Mouse (Mus musculus): Measurements from ENCODE around the gene Wscd2. TPM values are rescaled to one million over a fixed set of nuclear protein-coding genes. Genes with fewer than 3 reads are reported as not detected.
A peak's percentile ranks its signal among the peaks of the same experiment; 100 is the strongest.

The Wscd2 gene
- polyA plus RNA-seq, 1 experiment from 2014 or later, result 4.2 TPM

GRCm38 (mm10) chr5:113509167-113509566 lies 19.0 kb downstream of the Wscd2 start:
- WGBS, result 83% methylated on average over 4 of the region's 4 CpGs
- H3K36me3 ChIP-seq (replicated peaks), result no peaks in the 10 kb centered on the region
- H3K4me3 ChIP-seq, result no peak overlapping the region
- H3K9me3 ChIP-seq, result no peaks in the 10 kb centered on the region
- H3K4me1 ChIP-seq, result peaks cover 50% of the 10 kb centered on the region
- no peak for DNase-seq (ENCODE audit: low spot score)
- peaks cover 3% of the 10 kb centered on the region; the same call in 1 of the 2 replicates for H3K27me3 ChIP-seq (replicated peaks; ENCODE audit: low read depth, poor library complexity, severe bottlenecking)
- H3K27ac ChIP-seq (replicated peaks), result no peak overlapping the region

GRCm38 (mm10) chr5:113513640-113514039 lies 23.5 kb downstream of the Wscd2 start:
- DNase-seq (ENCODE audit: low spot score), result no peak
- Histone ChIP-seq H3K36me3 (replicated peaks) (no peaks in the 10 kb centered on the region), H3K27ac (replicated peaks) (no peak overlapping the region), H3K4me3 (no peak overlapping the region), H3K27me3 (replicated peaks; ENCODE audit: low read depth, poor library complexity, severe bottlenecking) (peaks cover 15% of the 10 kb centered on the region; the same call in 1 of the 2 replicates), H3K9me3 (no peaks in the 10 kb centered on the region), H3K4me1 (peaks cover 45% of the 10 kb centered on the region)
- 84% methylated on average over 8 of the region's 8 CpGs for WGBS

- no peaks in the 10 kb centered on the region for H3K36me3 ChIP-seq (replicated peaks)
- H3K27ac ChIP-seq (replicated peaks), result no peak overlapping the region
- peaks cover 12% of the 10 kb centered on the region; the same call in 1 of the 2 replicates for H3K27me3 ChIP-seq (replicated peaks; ENCODE audit: low read depth, poor library complexity, severe bottlenecking)
- no peak overlapping the region for H3K4me3 ChIP-seq
- DNase-seq (ENCODE audit: low spot score), result no peak
- 87% methylated on average over 6 of the region's 6 CpGs for WGBS
- H3K9me3 ChIP-seq, result no peaks in the 10 kb centered on the region
- peaks cover 45% of the 10 kb centered on the region for H3K4me1 ChIP-seq
Measured at GRCm38 (mm10) chr5:113514062-113514461, 23.9 kb downstream of the Wscd2 start.

- Histone ChIP-seq H3K27ac (replicated peaks) (peak overlapping the region; percentile 48; the same call in 1 of the 2 replicates), H3K4me3 (peak overlapping the region; percentile 40; the same call in 1 of the 2 replicates), H3K27me3 (replicated peaks; ENCODE audit: low read depth, poor library complexity, severe bottlenecking) (0 out of 2 replicates have a peak, but pooled peaks cover 12% of the 10 kb centered on the region), H3K36me3 (replicated peaks) (no peaks in the 10 kb centered on the region), H3K9me3 (no peaks in the 10 kb centered on the region), H3K4me1 (peaks cover 29% of the 10 kb centered on the region)
- WGBS, result 35% methylated on average over 14 of the region's 14 CpGs
- no peak for DNase-seq (ENCODE audit: low spot score)
Measured at GRCm38 (mm10) chr5:113516119-113516872, 26.2 kb downstream of the Wscd2 start.

- no peaks in the 10 kb centered on the region for H3K9me3 ChIP-seq
- peak overlapping the region; percentile 40 for H3K4me3 ChIP-seq
- WGBS, result 21% methylated on average over 14 of the region's 14 CpGs
- peak; percentile 50 for DNase-seq (ENCODE audit: low spot score)
- peak overlapping the region; percentile 30; the same call in 1 of the 2 replicates for H3K27ac ChIP-seq (replicated peaks)
- no peaks in the 10 kb centered on the region for H3K36me3 ChIP-seq (replicated peaks)
- peaks cover 26% of the 10 kb centered on the region for H3K4me1 ChIP-seq
- 0 out of 2 replicates have a peak, but pooled peaks cover 12% of the 10 kb centered on the region for H3K27me3 ChIP-seq (replicated peaks; ENCODE audit: low read depth, poor library complexity, severe bottlenecking)
Measured at GRCm38 (mm10) chr5:113516873-113517336, 26.8 kb downstream of the Wscd2 start.

GRCm38 (mm10) chr5:113517387-113517786 lies 27.3 kb downstream of the Wscd2 start:
- 0 out of 2 replicates have a peak, but pooled peaks cover 12% of the 10 kb centered on the region for H3K27me3 ChIP-seq (replicated peaks; ENCODE audit: low read depth, poor library complexity, severe bottlenecking)
- no peak overlapping the region for H3K4me3 ChIP-seq
- no peaks in the 10 kb centered on the region for H3K36me3 ChIP-seq (replicated peaks)
- 0 out of 2 replicates have a peak overlapping the region, but pooled peaks have one; percentile 30 for H3K27ac ChIP-seq (replicated peaks)
- peaks cover 22% of the 10 kb centered on the region for H3K4me1 ChIP-seq
- DNase-seq (ENCODE audit: low spot score), result no peak
- WGBS, result 72% methylated on average over 4 of the region's 4 CpGs
- no peaks in the 10 kb centered on the region for H3K9me3 ChIP-seq

GRCm38 (mm10) chr5:113521037-113521436 lies 30.9 kb downstream of the Wscd2 start:
- 0 out of 2 replicates have a peak, but pooled peaks cover 8% of the 10 kb centered on the region for H3K27me3 ChIP-seq (replicated peaks; ENCODE audit: low read depth, poor library complexity, severe bottlenecking)
- no peak overlapping the region for H3K27ac ChIP-seq (replicated peaks)
- H3K4me3 ChIP-seq, result no peak overlapping the region
- DNase-seq (ENCODE audit: low spot score), result no peak
- peaks cover 16% of the 10 kb centered on the region for H3K4me1 ChIP-seq
- WGBS, result 86% methylated on average over 6 of the region's 6 CpGs
- no peaks in the 10 kb centered on the region for H3K36me3 ChIP-seq (replicated peaks)
- no peaks in the 10 kb centered on the region for H3K9me3 ChIP-seq

- peaks cover 44% of the 10 kb centered on the region for H3K4me1 ChIP-seq
- H3K27me3 ChIP-seq (replicated peaks; ENCODE audit: low read depth, poor library complexity, severe bottlenecking), result peaks cover 21% of the 10 kb centered on the region; the same call in 1 of the 2 replicates
- H3K36me3 ChIP-seq (replicated peaks), result no peaks in the 10 kb centered on the region
- 76% methylated on average over 1 of the region's 1 CpGs for WGBS
- DNase-seq (ENCODE audit: low spot score), result no peak
- no peak overlapping the region for H3K27ac ChIP-seq (replicated peaks)
- H3K9me3 ChIP-seq, result no peaks in the 10 kb centered on the region
- no peak overlapping the region for H3K4me3 ChIP-seq
Measured at GRCm38 (mm10) chr5:113538826-113539225, 48.7 kb downstream of the Wscd2 start.

GRCm38 (mm10) chr5:113539438-113539837 lies 49.3 kb downstream of the Wscd2 start:
- Histone ChIP-seq H3K4me1 (peaks cover 44% of the 10 kb centered on the region), H3K27ac (replicated peaks) (no peak overlapping the region), H3K9me3 (no peaks in the 10 kb centered on the region), H3K27me3 (replicated peaks; ENCODE audit: low read depth, poor library complexity, severe bottlenecking) (peaks cover 21% of the 10 kb centered on the region; the same call in 1 of the 2 replicates), H3K36me3 (replicated peaks) (no peaks in the 10 kb centered on the region), H3K4me3 (no peak overlapping the region)
- DNase-seq (ENCODE audit: low spot score), result no peak
- WGBS, result 74% methylated on average over 2 of the region's 2 CpGs

GRCm38 (mm10) chr5:113539858-113540257 lies 49.7 kb downstream of the Wscd2 start:
- H3K36me3 ChIP-seq (replicated peaks), result no peaks in the 10 kb centered on the region
- 86% methylated on average over 7 of the region's 7 CpGs for WGBS
- peaks cover 21% of the 10 kb centered on the region; the same call in 1 of the 2 replicates for H3K27me3 ChIP-seq (replicated peaks; ENCODE audit: low read depth, poor library complexity, severe bottlenecking)
- H3K27ac ChIP-seq (replicated peaks), result no peak overlapping the region
- no peaks in the 10 kb centered on the region for H3K9me3 ChIP-seq
- H3K4me1 ChIP-seq, result peaks cover 44% of the 10 kb centered on the region
- H3K4me3 ChIP-seq, result no peak overlapping the region
- no peak for DNase-seq (ENCODE audit: low spot score)

- Histone ChIP-seq H3K36me3 (replicated peaks) (no peaks in the 10 kb centered on the region), H3K27me3 (replicated peaks; ENCODE audit: low read depth, poor library complexity, severe bottlenecking) (peaks cover 18% of the 10 kb centered on the region; the same call in 1 of the 2 replicates), H3K9me3 (no peaks in the 10 kb centered on the region), H3K4me1 (peaks cover 44% of the 10 kb centered on the region), H3K27ac (replicated peaks) (0 out of 2 replicates have a peak overlapping the region, but pooled peaks have one; percentile 40), H3K4me3 (no peak overlapping the region)
- WGBS, result 42% methylated on average over 5 of the region's 5 CpGs
- DNase-seq (ENCODE audit: low spot score), result peak; percentile 43
Measured at GRCm38 (mm10) chr5:113541196-113541595, 51.1 kb downstream of the Wscd2 start.

GRCm38 (mm10) chr5:113542885-113543476 lies 52.8 kb downstream of the Wscd2 start:
- Histone ChIP-seq H3K4me3 (no peak overlapping the region), H3K9me3 (no peaks in the 10 kb centered on the region), H3K27me3 (replicated peaks; ENCODE audit: low read depth, poor library complexity, severe bottlenecking) (0 out of 2 replicates have a peak, but pooled peaks cover 3% of the 10 kb centered on the region), H3K4me1 (peaks cover 30% of the 10 kb centered on the region), H3K36me3 (replicated peaks) (no peaks in the 10 kb centered on the region), H3K27ac (replicated peaks) (no peak overlapping the region)
- 37% methylated on average over 10 of the region's 10 CpGs for WGBS
- DNase-seq (ENCODE audit: low spot score), result no peak

Measured in embryonic facial prominence, embryonic 10.5 days (tissue).